Mouse (Mus musculus) liver, postnatal 0 days (tissue): Measurements from ENCODE around the gene Tiam1. TPM values are rescaled to one million over a fixed set of nuclear protein-coding genes. Genes with fewer than 3 reads are reported as not detected.
A peak's percentile ranks its signal among the peaks of the same experiment; 100 is the strongest.

Experiments
- ATAC-seq: fragments of 200-750 bp; cut with Nextera tagmentation; 2 replicates; pipeline ENCODE4 v1.8.0; 2017; ENCODE audit warnings: mild to moderate bottlenecking, moderate library complexity
- DNase-seq: peaks from one replicate; pipeline ENCODE4 v3.0.0-alpha.2; 2016
- H3K27ac ChIP-seq: fragments of 300-500 bp; sonication (generic); 2 replicates; pipeline ENCODE4 v1.5.1; 2014; ENCODE audit warnings: antibody characterized with exemption, moderate library complexity, mild to moderate bottlenecking, low read depth
- H3K27me3 ChIP-seq: fragments of 300-500 bp; sonication (generic); 2 replicates; pipeline ENCODE4 v1.6.1; 2014; ENCODE audit warnings: low read length, control low read depth, mixed read lengths; ENCODE audit not compliant: insufficient read depth
- H3K36me3 ChIP-seq: fragments of 300-500 bp; sonication (generic); replicated peaks from 2 replicates; pipeline ENCODE4 v1.6.1; 2014; ENCODE audit warnings: mild to moderate bottlenecking, control low read depth, low read length, moderate library complexity, mixed read lengths; ENCODE audit not compliant: insufficient read depth
- H3K4me1 ChIP-seq: fragments of 300-500 bp; sonication (generic); 2 replicates; pipeline ENCODE4 v1.6.1; 2014; ENCODE audit warnings: antibody characterized with exemption, mild to moderate bottlenecking, control low read depth; ENCODE audit not compliant: insufficient read depth
- H3K4me2 ChIP-seq: fragments of 300-500 bp; sonication (generic); 2 replicates; pipeline ENCODE4 v1.6.1; 2014; ENCODE audit warnings: low read depth, mild to moderate bottlenecking, low read length, moderate library complexity, mixed read lengths
- H3K4me3 ChIP-seq: fragments of 300-500 bp; sonication (generic); 2 replicates; pipeline ENCODE4 v1.5.1; 2014; ENCODE audit warnings: low read depth, low read length
- H3K9ac ChIP-seq: fragments of 300-500 bp; sonication (generic); replicated peaks from 2 replicates; pipeline ENCODE4 v1.6.1; 2014; ENCODE audit warnings: mild to moderate bottlenecking, moderate library complexity
- H3K9me3 ChIP-seq: fragments of 300-500 bp; sonication (generic); 2 replicates; pipeline ENCODE4 v1.6.1; 2016; ENCODE audit warnings: mild to moderate bottlenecking, control low read depth, low read length, mixed read lengths
- CTCF ChIP-seq: sonication (generic); IDR thresholded peaks from 2 replicates; pipeline ENCODE4 v1.5.1; 2016; ENCODE audit warnings: antibody characterized with exemption, low read depth
- EP300 ChIP-seq: IDR thresholded peaks from 2 replicates; pipeline ENCODE4 v1.6.1; 2016; ENCODE audit warnings: antibody characterized with exemption, low read depth, mild to moderate bottlenecking
- WGBS: fragments of 180-500 bp; shearing (Covaris S2); extraction: QIAGEN DNeasy Blood & Tissue Kit; methylation state at CpG from one replicate; pipeline ENCODE4 v1.1.7; 2014; ENCODE audit not compliant: insufficient replicate concordance; 5-methylcytosine and 5-hydroxymethylcytosine counted together
- polyA plus RNA-seq: library from polyadenylated mRNA; unstranded; fragments of >200 nt; fragmentation: Nextera tagmentation; extraction: Ambion mirVana; gene quantifications from 2 replicates; pipeline ENCODE4 v1.2.1, GENCODE M21; 2015

Gene Tiam1
- polyA plus RNA-seq, 1 experiment from 2014 or later, result 3.2 TPM

GRCm38 (mm10) chr16:89865136-89865535 lies 278.4 kb downstream of the Tiam1 start:
- TF ChIP-seq CTCF, result no peak
- no peak for TF ChIP-seq EP300
- H3K9me3 ChIP-seq, result no peaks in the 10 kb centered on the region
- H3K9ac ChIP-seq, result no peak overlapping the region
- H3K27ac ChIP-seq, result no peak overlapping the region
- H3K36me3 ChIP-seq, result no peaks in the 10 kb centered on the region
- no peak overlapping the region for H3K4me2 ChIP-seq
- H3K27me3 ChIP-seq, result no peaks in the 10 kb centered on the region
- ATAC-seq (no peak), DNase-seq (no peak)
- no peak overlapping the region for H3K4me3 ChIP-seq
- WGBS, result 84% methylated on average over 17 of the region's 17 CpGs
- no peaks in the 10 kb centered on the region for H3K4me1 ChIP-seq

- 72% methylated on average over 3 of the region's 3 CpGs for WGBS
- no peak overlapping the region for H3K27ac ChIP-seq
- no peaks in the 10 kb centered on the region for H3K4me1 ChIP-seq
- DNase-seq (no peak), ATAC-seq (no peak)
- TF ChIP-seq EP300 (no peak), CTCF (no peak)
- H3K27me3 ChIP-seq, result no peaks in the 10 kb centered on the region
- no peaks in the 10 kb centered on the region for H3K9me3 ChIP-seq
- no peak overlapping the region for H3K9ac ChIP-seq
- no peak overlapping the region for H3K4me3 ChIP-seq
- H3K4me2 ChIP-seq, result no peak overlapping the region
- no peaks in the 10 kb centered on the region for H3K36me3 ChIP-seq
Observed at GRCm38 (mm10) chr16:89864710-89865109, 278.9 kb downstream of the Tiam1 start.

- H3K4me2 ChIP-seq, result no peak overlapping the region
- no peak overlapping the region for H3K27ac ChIP-seq
Observed at GRCm38 (mm10) chr16:89863264-89863663, 280.3 kb downstream of the Tiam1 start.

GRCm38 (mm10) chr16:89861531-89861930 lies 282.0 kb downstream of the Tiam1 start:
- Histone ChIP-seq H3K9me3 (no peaks in the 10 kb centered on the region), H3K4me2 (no peak overlapping the region), H3K27me3 (no peaks in the 10 kb centered on the region), H3K36me3 (no peaks in the 10 kb centered on the region), H3K9ac (no peak overlapping the region), H3K4me3 (no peak overlapping the region), H3K4me1 (no peaks in the 10 kb centered on the region), H3K27ac (no peak overlapping the region)
- DNase-seq (no peak), ATAC-seq (no peak)
- 55% methylated on average over 5 of the region's 5 CpGs for WGBS
- TF ChIP-seq CTCF (no peak), EP300 (no peak)

More at GRCm38 (mm10) chr16:89863264-89863663, 280.3 kb downstream of the Tiam1 start:
- 81% methylated on average over 5 of the region's 5 CpGs for WGBS
- Histone ChIP-seq H3K4me3 (no peak overlapping the region), H3K36me3 (no peaks in the 10 kb centered on the region), H3K27me3 (no peaks in the 10 kb centered on the region), H3K4me1 (no peaks in the 10 kb centered on the region), H3K9me3 (no peaks in the 10 kb centered on the region), H3K9ac (no peak overlapping the region)
- DNase-seq, result no peak
- no peak for TF ChIP-seq CTCF
- no peak for TF ChIP-seq EP300
- no peak for ATAC-seq

GRCm38 (mm10) chr16:89860708-89861107 lies 282.9 kb downstream of the Tiam1 start:
- ATAC-seq, result no peak
- no peak overlapping the region for H3K4me2 ChIP-seq
- no peaks in the 10 kb centered on the region for H3K9me3 ChIP-seq
- no peaks in the 10 kb centered on the region for H3K36me3 ChIP-seq
- 81% methylated on average over 6 of the region's 6 CpGs for WGBS
- no peak overlapping the region for H3K4me3 ChIP-seq
- H3K9ac ChIP-seq, result no peak overlapping the region
- H3K27me3 ChIP-seq, result no peaks in the 10 kb centered on the region
- no peaks in the 10 kb centered on the region for H3K4me1 ChIP-seq
- no peak for TF ChIP-seq EP300
- no peak for TF ChIP-seq CTCF
- H3K27ac ChIP-seq, result no peak overlapping the region
- no peak for DNase-seq

- DNase-seq (no peak), ATAC-seq (no peak)
- no peak overlapping the region for H3K4me2 ChIP-seq
- no peak overlapping the region for H3K27ac ChIP-seq
- no peaks in the 10 kb centered on the region for H3K27me3 ChIP-seq
- no peak overlapping the region for H3K9ac ChIP-seq
- H3K4me1 ChIP-seq, result no peaks in the 10 kb centered on the region
- no peaks in the 10 kb centered on the region for H3K36me3 ChIP-seq
- H3K4me3 ChIP-seq, result no peak overlapping the region
- no peaks in the 10 kb centered on the region for H3K9me3 ChIP-seq
- WGBS, result 71% methylated on average over 3 of the region's 3 CpGs
- TF ChIP-seq CTCF (no peak), EP300 (no peak)
Observed at GRCm38 (mm10) chr16:89857666-89858065, 285.9 kb downstream of the Tiam1 start.

GRCm38 (mm10) chr16:89854731-89855130 lies 288.8 kb downstream of the Tiam1 start:
- no peak overlapping the region for H3K9ac ChIP-seq
- H3K36me3 ChIP-seq, result no peaks in the 10 kb centered on the region
- H3K4me3 ChIP-seq, result no peak overlapping the region
- no peak overlapping the region for H3K27ac ChIP-seq
- H3K4me2 ChIP-seq, result no peak overlapping the region
- no peaks in the 10 kb centered on the region for H3K27me3 ChIP-seq
- 72% methylated on average over 8 of the region's 8 CpGs for WGBS
- ATAC-seq, result no peak
- no peaks in the 10 kb centered on the region for H3K9me3 ChIP-seq
- TF ChIP-seq EP300, result no peak
- peak; percentile 46 for TF ChIP-seq CTCF
- no peak for DNase-seq
- H3K4me1 ChIP-seq, result no peaks in the 10 kb centered on the region
